Mouse (Mus musculus) skeletal muscle tissue, adult 2 months (tissue): ENCODE data around the gene Tmcc3.

Source experiments
- DNase-seq: peaks from one replicate; pipeline ENCODE4 v3.0.0-alpha.2; 2012; ENCODE audit warnings: low read depth, low spot score

Tmcc3 gene

DNA sequence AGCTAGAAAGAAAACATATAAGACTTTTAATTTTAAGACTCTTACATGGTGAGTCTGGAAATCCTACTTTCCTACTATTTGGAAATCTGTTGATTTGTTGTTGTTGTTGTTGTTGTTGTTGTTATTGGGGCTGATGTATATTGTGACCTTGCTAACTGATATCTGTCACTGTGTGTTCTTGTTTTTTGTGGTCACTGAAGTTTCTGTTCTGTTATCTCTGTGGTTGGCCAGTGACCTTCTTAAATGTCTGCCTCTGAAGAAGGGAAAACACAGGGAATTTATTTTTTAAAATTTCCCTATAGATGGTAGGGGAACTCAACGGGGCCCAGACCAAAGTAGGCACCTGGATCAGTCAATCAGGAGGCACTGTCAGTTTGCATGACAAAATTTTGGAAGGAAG lies 48.9 kb downstream of the Tmcc3 start:
- no peak for DNase-seq

DNA sequence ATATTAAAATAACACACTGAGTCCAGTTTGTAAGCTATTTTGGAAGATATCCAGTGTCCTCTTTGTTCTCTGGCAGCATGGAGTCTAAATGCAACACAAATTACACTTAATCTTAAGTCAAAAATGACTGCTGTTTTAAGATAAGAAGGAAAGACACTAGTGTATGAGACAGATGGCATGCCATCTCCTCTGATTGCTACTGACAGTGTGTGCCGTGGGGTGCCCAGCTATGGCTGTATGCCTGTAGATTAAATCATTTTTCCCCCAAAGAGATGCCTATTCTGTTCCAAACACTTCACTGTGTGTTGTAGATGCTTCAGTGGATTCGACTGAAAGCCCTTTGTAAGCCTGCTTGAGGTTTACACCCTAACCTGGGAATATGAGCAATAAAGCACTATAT lies 59.5 kb downstream of the Tmcc3 start:
- DNase-seq: no peak

DNA sequence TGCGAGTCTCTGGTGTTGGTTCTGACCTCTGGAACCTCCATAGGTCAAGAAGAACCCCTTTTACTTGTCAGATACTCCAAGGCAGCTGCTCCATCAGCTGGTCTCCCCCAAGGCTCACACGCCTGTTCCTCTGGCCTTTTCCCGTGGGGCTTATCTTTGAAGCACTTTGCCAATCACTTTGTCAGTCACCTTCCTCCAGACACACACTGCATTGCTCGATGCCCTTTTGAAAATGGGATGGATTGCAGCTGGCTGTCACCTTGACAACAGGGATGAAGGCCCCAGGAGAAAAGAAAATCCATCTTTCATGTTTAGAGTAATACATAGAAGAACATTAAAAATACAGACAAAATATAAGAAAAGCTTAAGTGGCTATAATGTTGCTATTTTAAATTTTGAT lies 65.2 kb downstream of the Tmcc3 start:
- DNase-seq: no peak

DNA sequence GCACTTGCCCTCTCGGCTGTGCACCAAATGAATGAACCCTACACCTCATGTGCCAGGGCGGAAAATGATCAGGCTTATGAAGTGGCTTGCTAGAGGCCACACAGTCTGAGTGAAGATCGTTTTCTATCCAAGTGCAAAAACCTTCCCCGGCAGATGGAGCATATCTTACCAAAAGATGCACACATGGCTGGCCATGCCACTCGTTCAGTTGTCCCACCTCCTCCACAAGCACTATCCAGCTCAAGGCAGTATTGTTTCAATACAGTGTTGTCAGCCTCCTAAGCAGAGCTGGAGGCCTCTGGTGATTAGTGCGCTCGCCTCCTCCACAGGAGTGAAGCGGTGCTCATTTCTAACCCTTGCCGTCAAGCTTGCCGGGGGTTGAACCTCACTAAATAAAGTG lies 66.1 kb downstream of the Tmcc3 start:
- DNase-seq: no peak

DNA sequence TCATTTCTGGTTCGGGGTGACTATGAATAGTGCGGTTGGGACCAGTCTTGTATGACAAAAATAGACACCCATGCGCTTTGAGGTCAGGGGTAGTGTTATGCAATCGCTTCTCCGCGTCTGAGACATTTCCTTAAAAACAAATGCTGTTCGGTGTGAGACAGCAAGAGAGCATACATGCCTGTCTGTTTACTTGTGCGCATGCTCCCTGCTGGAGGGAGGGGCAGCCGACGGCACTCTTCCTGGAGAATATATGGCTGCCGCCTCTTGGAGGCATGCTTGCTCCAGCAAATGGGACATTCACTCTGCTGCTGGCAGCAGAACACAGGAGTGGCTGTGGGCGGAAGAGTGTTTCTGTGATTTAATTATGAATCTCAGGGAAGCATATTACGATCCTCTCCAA lies 66.6 kb downstream of the Tmcc3 start:
- peak; percentile 78 for DNase-seq

DNA sequence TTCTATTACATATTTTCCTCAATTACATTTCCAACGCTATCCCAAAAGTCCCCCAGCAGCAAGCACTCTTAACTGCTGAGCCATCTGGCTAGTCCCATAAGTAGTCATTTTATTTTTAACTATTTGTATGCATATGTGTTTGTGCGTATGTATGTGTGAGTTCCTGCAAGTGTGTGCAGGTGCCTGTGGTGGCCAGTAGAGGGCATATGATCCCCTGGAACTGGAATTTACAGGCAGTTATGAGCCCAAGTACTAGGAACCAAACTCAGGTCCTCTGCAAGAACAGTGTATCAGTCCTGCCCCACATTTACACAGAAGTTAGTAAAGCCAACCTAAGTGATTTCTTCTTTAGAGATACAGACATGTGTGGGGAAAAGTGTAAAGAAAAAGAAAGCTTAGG lies 68.3 kb downstream of the Tmcc3 start:
- DNase-seq: no peak

DNA sequence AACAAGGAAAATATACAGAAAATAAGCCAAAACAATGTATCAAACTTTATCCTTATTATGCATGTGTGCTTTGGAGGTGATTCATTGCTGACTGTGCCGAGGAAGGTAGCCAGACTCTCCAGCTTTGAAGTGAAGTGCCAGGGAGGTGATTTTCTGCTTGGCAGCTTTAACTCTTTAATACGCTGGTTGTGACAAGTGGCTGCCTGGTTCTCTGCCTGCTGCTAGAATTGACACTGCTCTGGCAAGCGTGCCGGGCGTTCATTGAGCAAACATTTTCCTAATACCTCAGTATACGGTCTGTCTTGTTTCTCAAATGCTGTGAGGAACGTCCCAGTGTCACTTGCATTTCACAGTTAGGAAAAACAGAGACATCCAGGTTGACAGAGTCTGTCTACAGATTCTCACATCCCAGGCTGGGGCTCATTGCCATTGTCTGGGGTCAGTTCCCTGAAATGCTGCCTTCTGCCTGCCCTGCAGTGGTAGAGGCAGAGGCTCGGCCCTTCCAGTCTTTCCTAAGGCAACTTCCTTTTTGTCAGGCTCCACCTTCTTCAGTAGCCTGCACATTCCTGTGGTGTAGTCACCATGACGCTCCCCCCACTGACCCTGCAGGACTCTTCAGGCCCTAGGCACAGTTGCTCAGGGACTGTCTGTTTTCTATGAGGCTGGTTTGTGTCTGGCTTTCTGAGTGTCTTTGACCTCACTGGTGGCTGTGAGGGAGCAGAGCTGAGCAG lies 69.1 kb downstream of the Tmcc3 start:
- DNase-seq: no peak

DNA sequence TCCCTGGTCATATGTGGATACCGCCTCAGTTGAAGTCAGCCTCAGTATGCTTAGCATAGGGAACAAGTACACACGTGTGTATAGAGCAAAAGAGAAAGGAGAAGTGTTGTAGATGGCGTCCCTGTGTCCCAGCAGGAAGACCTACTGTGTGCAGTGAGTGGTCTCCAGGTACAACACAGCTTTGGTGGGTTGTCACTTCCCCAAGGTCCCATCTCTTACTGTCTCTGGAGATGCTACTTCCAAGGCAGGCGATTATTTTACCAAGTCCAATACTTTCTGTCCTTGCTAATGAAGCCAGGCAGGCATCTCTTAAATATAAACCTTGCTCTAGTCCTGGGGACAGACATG lies 69.6 kb downstream of the Tmcc3 start:
- DNase-seq: no peak

DNA sequence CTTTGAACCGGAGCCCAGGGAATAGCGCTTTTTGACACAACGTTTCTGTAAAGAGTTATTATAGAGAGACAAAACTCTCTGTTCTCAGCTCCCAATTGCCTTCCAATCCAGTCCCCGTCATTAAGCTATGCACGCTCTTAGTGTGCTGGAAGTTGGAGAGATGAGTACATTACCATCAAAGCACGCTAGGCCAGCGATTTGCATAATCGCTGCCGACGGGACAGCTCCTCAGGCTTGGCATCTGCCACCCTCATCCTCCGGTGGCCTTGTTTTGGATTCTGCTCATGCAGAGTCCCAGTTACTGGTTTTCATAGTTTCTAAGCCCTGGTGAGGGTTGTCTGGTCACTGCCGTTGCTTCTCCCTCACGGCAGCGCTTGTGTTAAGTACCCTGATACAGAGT lies 70.9 kb downstream of the Tmcc3 start:
- no peak for DNase-seq

DNA sequence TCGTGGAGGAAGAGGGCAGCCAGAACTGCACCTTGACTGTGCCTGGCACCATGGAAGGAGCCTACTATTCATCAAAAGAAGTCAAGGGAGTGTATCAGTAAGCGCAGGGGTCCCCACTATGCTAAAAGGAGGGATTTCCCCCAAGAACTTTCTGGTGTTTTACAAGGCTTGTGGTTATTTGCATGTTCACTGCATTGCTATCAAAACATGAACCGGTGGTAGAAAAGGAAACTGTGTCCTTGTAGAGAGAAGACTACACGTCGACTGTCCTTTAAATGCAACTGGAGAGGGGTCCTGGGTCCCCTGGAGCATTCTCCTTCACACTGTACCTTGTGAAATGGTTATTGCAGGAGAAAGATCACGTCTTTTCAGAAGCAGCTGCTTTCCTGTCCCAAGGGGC lies 71.8 kb downstream of the Tmcc3 start:
- DNase-seq: no peak

DNA sequence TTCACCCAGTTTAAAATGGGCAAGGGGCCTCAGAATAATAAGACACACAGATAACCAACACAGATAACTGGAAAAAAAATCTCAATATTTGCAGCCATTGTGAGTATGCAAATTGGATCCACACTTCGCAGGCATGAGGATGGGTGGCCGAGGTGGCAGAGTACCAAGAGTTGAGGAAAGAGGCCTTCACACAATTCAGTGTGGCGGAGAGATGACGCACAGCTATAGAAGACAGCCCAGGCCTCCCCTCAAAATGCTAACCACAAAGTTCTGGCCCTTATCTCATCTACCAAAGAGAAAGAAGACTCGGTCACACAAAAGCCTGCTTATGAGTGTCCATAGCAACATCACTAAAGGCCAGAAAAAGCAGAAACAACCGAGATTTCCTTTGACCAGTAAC lies 77.5 kb downstream of the Tmcc3 start:
- DNase-seq: no peak

DNA sequence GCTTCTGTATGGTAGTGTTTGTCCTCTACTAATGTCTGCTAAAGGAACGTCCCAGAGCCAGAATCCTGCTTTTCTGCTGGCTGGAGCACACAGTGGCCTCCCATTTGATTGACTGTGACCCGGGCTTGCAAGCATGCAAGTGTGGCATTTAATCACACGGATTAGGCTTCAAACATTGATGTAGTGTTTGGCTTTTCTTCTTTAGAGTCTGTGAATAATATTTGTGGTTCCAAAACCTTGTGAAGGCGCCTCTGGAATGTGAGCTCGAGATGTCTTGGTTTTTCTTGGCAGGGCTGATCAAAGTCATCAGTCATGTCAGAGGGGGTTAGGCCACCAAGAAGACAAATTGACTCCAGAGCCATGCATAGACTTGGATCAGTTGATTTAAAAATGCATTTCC lies 79.3 kb downstream of the Tmcc3 start:
- no peak for DNase-seq

DNA sequence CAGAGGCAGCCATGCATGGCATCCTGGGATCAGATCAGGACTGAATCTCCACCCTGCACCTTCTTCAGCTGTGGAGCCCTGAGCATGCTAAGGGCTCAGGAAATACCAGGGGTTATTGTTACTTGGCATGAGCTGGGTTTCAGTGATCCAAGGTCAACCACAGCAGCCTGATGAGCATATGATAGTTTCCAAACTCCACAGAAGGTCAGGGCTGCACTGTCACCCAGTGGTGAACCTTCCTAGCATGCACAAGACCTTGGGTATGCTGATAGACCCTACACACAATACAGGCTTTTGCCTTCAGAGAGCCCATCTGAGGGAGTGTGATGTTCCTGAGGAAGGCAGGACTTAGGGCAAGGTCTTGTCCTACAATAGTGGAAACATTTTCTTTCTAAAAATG lies 82.5 kb downstream of the Tmcc3 start:
- DNase-seq: no peak

DNA sequence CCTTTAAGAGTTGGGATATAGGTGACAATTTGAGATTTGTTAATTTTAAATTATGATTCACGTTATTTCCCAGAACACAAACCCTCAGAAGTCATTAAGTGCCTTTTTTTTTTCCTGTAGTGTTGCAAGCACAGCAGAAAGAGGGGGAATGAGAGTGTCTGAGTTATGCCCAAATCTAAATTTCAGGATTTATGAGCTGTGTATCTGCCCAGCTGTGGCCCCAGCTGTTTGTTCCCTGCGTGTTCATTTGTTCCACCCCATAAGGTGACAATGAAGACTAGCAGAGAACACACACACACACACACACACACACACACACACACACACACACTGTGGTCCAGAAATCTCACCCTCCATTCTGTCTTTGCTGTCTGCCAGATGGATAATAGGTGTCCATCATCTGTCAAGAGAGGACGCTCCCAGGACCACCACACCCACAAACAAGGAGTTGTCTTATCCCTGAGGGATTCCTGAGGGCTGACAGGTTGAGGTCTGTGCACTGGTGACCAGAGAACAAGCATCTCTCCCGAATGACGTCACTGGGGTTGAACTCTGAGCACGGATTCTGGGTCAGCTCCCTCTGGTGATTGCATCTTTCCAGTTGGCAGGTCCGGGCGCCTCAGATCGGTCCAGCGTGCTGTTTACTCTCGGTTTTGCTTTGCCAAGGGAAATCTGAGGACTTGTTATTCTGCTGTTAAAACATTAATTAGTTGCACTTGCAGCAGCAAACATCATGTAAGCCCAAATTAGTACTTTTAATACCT lies 86.3 kb downstream of the Tmcc3 start:
- peak; percentile 61 for DNase-seq

DNA sequence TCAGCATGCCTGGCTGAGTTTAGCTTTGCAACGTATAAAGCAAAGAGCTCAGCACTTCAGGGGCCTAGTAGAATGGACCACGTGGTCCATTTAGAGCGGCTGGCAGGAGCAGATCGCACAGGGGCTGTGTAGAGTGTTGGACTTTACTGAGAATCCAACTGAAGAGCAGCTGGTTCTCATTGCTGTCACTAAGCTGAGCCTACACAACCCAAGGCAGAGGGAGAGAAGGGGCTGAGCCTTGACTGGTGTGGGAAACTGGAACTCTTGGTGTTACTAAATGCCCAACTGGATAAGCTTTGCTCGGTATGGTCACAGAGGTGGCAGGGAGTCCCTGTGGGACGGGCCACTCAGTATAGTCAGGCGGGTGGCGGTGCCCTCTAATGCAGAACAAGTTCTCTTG lies 89.1 kb downstream of the Tmcc3 start:
- DNase-seq: no peak

DNA sequence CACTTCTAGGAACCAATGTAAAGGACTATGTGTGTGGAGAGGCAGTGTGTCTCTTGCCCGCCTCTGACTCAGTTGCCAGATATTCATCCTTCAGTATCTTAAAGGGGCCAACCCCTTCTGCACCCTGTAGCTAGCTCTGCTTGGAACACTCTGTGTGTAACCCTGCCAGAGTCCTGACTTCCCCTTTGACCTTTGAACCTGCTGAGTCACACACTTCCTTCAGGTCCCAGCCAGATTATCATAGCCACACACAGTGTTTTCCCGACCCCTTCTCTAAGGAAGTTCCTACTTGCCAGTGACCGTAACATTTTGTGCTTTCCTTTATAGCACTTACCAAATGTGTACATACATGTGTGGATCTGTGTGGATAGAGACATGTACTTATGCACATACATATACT lies 93.7 kb downstream of the Tmcc3 start:
- peak; percentile 48 for DNase-seq

DNA sequence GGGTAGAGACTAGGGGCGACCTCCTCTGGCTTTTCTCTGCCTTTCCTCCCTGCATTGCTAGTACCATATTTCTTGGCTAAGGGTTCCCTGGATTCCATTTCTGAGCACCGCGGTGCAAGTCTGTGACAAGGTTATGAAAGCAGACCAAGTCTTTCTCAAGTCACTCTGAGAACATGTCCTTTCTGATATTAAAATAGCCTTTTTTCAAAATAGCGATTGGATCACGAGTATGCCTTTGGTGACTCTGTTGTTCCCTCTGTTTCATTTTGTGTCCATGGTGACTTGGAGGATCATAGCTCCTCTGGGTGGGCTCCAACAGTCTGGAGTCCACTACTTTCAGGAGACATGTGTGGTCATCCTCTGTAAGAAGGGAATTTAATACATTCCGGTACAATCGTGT lies 95.1 kb downstream of the Tmcc3 start:
- peak; percentile 31 for DNase-seq

DNA sequence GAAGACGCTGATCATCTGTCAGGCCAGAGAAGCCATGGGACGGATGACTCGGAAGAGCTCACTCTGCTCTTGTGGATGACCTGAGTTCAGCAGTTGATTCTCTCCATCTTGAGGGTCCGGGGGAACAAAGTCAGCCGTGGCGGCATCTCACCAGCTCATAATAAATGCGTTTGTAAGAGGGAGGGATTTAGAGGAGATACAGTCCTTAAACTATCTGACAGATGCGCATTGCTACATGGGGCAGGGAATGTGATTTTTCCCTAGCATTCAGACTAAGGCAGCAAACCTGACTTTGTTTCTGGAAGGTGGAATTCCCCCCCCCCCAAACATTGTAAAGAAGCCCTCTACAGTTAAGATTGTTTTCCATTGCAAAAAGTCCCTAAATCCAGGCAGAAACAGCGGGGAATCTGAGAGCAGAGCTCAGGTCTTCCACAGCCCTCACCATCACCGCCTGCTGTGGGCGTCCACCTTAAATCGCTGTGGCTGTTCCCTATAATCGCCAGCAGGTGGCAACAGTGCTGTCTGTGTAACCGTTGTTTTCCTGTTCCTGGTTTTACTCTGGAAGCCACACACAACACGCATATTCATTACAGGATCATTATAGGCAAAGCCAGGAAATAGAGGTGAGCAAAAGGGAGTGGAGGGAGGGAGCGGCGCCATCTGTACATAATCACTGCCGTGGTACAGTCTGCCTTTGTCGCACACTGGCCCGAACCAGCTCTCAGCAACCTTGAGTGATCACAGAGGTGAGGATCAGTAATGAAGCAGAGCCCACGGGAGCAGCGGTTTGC lies 96.8 kb downstream of the Tmcc3 start:
- DNase-seq: peak; percentile 72

DNA sequence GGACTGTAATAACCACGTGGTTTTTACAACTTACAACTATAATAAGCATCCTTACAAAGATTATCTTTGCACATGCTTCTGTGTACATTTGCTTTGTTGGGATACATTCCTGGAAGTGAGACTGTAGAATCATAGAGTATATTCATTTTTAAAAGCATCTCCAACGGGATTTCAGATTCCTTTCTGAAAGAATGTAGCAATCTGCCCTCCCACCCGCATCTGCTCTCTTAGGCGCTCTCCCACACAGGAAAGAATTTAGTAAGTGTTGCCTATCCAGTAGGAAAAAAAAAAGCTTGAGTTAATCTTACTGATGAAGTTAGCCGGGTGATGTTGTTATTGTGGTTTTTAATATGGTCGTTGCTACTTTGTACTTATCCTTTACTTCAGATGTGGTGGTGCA lies 97.9 kb downstream of the Tmcc3 start:
- no peak for DNase-seq

DNA sequence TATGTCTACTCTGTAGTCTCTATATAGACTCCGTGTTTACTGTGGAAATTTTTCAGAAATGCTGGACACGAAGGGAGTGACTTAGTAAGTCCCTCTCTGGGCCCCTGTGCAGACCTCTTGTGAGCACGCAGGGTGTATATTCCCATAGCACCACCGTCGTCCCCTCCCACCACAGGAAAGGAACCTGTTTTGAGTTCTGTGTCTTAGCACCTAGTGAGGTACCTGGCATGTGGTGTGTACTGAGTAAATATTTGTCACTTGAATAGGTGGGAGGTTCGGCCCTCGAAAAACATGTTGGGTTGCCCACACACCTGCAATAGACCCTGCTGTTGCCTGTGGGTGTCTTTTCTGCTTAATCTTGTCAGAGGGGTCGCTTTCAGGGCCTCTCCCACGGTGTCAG lies 99.8 kb downstream of the Tmcc3 start:
- DNase-seq: no peak

DNA sequence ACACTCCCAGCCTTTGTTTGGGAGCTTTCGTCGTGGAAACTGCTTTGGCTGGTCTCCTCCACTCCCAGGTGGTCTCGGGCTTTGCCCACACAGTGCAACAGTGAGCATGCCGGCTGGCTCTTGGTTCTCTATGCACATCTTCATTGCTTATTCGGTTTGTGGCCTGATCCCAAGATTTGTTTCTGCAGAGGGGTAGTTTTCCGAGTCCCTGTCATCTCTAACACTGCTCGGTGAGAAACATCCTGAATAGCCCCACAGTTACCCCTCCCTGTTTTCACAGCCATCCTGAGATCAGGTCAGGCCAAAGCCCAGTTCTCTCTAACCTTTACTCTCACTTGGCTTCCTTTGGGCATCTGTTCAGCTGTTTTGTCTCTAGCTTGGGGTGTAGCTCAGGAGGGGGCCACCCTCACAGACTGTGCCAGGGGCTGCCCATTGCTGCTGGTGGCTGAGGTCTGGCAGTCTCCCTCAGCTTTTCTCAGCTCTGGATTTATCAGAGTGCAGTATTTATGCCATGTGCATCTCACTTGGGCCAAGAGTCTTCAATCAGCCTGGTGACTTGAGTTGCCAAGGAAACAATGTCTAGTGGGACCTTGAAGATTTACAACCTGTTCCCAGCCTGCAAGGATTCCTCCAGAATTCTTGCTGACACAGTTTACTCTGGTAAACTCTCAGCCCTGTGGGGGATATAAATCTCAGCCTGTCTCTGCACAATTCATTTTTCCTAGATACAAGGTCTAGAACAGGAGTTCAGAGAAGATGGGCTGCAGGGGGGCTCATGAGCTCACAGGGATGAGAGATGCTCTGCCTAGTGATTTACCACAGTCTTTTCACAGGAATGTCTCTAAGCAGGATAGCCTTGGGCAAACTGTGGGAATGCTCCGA lies 102.3 kb downstream of the Tmcc3 start:
- DNase-seq: peak; percentile 49
